Mouse (Mus musculus): Measurements from ENCODE around the gene Tmem42.

DNA sequence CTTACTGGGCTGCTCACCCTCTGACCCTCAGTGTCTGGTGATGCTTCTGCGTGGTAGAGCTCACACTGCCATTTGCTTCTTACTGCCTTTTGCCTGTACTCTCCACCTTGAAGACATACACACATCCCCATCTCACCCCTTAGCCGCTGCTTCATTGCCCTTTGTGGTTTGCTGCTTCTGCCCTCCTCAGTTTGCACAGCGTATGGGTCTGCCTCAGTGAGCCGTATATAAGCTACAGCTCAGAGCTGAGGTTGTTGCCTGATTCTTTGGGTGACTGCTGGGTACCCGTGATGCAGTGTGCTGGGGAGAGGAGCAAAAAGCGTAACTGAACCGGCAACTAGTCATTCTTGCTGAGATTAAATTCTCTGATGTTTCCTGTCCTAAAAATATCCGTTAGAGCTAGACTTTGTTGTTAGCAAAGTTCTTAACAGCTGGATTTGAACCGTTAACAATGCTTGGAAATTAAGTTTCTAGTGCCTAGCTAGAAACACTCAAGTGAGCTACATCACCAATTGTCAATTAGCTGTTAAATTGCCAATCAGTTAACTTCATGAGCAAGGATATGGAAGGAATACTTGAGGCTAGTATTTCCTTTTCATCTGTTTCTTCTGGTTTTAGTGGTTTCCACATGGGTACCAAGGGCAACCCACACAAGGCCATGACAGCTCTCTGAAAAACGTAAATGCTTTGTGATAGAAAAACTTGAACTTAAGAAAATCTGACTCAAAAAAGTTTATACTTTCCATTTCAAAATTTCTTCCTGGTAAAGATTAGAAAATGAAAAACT, 22.5 kb upstream of the Tmem42 start:
- TF ChIP-seq POLR2A (IDR thresholded peaks at IDR 0.05; ENCODE audit: borderline replicate concordance, insufficient read depth, low read length) (no peak), CTCF (IDR thresholded peaks at IDR 0.05; ENCODE audit: borderline replicate concordance, insufficient read depth, low read depth, low read length) (no peak)

Measured in cerebellum, adult 2 months (tissue).